Mouse (Mus musculus) ZHBTc4 (cell line): ENCODE measurements around the gene Ufsp2.

Experiments
- DNase-seq: peaks from one replicate; pipeline ENCODE4 v3.0.0-alpha.2; 2011; ENCODE audit warnings: low read depth, low spot score

Ufsp2 gene

DNA sequence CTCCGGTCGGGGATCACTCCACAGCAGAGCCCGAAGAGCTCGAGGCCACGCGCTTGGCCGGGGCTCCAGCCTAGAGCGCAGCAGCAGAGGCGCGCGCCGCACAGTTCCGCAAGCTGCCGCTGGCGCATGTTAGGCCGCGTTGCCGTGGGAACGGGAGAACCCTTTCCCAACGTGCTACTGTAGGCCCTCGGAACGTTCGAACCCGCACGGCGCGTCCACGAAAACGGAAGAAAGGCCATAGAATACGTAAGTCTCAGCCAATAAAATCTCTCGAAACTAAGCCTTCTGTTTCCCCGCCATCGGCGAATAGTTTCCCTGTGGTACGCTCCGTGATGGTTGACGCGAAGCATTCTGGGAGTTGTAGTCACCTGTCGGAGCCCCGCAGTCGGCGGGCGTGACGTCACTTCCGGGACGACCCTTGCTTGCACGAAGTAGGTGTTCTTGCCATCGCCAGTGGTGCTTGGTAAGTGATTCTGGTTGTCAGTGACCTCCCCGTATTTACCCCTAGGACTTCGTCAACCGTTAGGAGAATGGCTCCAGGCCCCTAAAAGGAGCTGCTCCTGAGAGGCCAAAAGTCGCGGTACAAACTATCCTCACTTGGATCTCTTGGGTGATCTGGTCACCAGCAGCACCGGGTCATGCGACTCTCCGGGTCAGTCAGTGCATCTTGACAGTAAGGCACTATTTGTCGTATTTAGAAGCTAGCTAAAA, at the start of gene Ufsp2, which contains the start of gene 1700029J07Rik:
Gene Ufsp2 (plus strand): TSS at position 403 of the 711 bp plus-strand sequence.
Gene 1700029J07Rik (minus strand): TSS at position 127 of the 711 bp plus-strand sequence.
- DNase-seq, result peak; percentile 95

DNA sequence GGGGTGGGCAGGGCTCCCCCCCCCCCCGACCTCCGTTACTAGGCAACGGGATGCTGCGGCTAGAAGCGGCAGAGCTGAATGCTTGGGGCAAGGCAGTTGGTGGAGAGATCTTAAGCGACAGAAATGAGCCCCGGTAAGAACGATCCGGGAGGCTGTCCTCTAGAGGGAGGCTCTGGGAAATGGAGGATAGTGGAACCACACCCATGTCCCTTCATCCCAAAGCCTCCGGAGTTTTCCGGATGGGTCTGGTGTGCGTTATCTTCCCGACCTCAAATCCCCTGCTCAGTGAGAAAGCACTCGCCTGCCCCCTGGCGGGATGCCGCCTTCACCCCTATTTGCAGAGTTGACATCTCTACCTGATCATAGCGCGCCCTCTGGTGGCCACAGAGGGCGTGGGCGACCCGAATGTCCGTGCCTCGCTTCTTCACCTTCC, 40.7 kb upstream of the Ufsp2 start, which contains the start of gene Ccdc110:
Gene Ccdc110 (plus strand): TSS at position 38 of the 433 bp plus-strand sequence.
- DNase-seq, result peak; percentile 95

- no peak for DNase-seq
Observed at GRCm38 (mm10) chr8:45936986-45937385, 38.3 kb upstream of the Ufsp2 start.

DNA sequence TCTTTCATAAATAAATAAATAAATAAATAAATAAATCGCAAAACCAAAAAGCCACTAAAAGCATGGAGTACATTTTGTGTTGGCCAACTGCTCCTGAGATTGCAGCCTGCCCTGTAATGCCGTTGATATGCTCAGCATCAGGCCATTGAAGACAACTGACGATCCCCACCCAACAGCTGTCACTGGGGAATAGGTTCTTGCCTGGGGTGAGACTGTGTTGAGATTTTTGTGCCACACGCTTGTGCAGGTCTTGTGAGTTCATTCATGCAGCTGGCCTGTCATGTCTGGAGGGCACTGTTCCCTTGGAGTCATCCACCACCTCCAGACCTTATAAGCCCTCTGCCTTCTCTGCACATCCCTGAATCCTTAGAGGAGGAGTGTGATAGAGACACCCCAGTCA, 29.0 kb upstream of the Ufsp2 start:
- no peak for DNase-seq

DNA sequence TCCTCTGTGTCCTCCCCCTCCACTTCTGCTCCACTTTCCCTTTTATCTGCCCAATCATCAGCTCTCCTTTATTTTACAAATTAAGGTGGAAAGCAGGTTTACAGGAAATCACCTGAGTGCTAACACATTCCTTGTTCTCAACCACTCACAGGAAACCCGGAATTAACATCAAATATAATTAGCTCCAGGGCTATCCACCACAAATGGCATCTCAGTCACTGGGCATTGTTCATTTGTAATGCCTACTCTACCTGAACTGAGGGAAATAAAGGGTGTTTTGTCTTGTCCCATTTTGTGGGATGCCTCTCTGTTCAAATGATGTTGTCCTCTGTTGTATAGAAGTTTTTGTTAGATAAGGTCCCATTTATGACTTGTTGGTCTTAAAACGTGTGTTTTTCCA, 24.7 kb upstream of the Ufsp2 start:
- DNase-seq, result peak; percentile 60

DNA sequence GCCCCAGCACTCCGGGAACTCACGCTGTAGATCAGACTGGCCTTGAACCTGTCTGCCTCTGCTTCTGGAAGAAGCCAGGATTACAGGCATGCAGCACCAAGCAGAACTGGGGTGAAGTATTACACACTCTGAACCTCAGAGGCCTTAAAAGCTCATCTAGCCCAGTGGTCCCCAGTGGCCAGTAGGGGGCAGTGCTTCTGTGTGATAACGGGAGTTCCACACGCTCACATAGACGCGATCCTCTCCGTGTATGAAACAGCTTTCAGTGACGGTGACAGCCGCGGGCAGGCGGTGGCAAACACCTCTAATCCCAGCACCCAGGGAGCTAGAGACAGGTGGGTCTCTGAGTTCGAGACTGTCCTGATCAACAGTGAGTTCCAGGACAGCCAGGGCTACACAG, 4.4 kb upstream of the Ufsp2 start:
- DNase-seq, result peak; percentile 67

GRCm38 (mm10) chr8:45973988-45974505, 1.3 kb upstream of the Ufsp2 start:
- no peak for DNase-seq

DNA sequence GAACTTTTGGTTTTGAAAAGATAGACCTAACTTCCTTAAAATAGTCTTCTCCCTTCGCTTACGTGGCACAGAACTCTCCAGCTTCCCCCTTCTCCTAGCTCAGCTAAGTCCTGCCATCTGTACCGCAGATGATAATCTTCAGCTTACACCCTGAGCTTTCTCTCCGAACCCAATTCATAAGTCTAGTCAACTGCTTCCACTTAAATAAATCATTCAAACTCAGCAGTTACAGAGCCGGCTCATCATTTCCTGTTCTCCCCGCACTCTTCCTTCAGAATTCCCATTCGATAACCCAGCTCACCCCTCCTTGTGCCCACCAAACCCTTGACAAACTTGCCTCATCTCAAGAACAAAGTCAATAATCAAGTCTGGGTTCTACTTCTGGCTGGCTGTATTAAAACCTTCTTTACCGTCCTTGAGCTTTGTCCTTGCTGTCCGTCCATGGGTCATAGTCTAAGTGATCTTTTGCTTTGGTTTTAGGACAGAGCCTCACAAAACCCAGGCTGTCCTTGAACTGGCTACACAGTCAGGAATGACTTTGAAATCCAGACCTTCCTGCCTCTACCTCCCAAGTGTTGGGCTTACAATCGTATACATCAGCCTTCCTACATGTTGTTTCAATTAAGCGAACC, 625 bp downstream of the Ufsp2 start:
- no peak for DNase-seq

DNA sequence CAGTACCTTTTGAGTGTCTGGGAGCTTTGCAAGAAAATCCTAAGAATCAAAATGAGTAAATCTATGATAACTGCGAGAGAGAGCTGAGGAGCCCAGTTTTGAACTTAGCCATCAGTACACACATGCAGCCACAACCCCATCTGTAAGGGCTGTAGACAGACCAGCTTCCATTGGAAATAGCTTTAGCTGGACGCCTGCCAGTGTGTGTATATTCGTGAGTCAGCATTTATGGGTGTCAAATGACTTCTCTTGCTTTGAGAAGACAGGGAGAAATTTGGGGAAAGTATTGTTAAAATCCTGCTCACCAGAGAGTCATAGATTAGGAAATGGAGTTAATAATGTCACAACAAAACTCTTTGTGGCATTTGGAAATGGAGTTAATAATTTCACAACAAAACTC, 11.3 kb downstream of the Ufsp2 start:
- no peak for DNase-seq

DNA sequence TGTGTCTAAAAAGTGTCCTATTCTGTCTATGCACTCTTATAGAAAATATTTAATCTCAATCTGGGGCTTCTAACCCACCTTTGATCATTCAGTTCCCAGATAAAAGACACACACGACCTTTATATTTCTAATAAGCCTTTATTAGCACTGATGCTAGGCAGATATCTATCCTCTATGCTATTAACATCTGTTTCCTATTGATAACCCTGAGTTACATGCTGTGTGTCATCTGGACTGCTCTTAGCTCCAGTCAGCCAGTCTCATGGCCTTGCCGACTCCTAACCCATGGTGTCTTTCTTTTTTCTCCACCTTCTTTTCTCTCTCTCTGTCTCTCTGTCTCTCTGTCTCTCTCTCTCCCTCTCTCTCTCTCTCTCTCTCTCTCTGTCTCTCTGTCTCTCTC, 12.9 kb downstream of the Ufsp2 start:
- no peak for DNase-seq

GRCm38 (mm10) chr8:45990631-45991310, 15.4 kb downstream of the Ufsp2 start:
- no peak for DNase-seq

GRCm38 (mm10) chr8:45994111-45994510, 18.8 kb downstream of the Ufsp2 start:
- peak; percentile 72 for DNase-seq

- no peak for DNase-seq
Observed at GRCm38 (mm10) chr8:45995576-45995975, 20.2 kb downstream of the Ufsp2 start.

DNA sequence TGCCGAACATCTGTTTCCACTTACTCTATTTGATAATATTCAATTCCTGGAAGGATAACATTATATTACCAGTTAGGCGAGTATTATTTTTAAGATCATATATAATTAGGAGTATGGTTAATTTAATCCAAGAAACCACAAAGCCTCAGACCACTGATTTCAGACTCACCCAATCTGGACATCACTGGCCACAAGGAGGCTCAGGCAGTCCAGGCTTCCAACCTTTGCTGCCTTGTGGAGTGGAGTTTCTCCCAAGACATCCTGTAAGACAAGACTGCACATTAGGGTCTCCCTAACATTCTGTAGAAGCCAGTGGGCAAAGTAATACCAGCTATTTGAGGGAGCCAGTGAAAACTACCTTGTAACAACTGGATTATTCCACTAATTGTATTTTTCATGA, 22.9 kb downstream of the Ufsp2 start:
- DNase-seq, result no peak

DNA sequence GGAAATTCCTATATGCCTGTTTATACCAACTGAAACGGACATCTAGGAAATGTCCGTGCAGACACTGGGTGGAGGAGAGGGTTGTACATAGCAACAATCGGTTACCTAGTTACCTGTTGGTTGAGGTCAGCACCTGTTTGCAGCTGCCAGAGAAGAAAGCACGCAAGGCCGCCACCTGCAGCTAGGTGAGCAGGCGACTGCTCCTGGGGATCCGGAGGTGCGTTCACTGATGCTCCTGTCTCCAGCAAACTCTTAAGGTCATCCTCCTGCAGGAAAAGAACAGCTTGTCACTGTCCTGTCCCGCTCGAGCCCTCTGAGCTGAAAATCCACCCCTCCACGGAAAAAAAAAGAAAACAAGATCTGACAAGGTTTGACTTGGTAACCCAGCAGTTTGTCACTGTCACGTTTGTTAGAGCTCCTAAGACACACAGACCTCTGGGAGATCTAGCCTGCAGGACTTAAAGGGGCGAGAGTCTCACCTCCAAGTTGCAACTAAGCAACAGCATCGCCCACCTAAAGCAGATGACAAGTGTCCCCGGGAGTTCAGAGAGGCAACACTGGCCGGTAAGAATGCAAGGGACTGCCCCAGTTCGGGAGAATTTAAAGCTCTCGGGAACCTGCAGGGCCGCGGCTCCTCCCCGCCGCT, 23.9 kb downstream of the Ufsp2 start, which contains the start of gene Lrp2bp:
Gene Lrp2bp (plus strand): TSS at position 166 of the 646 bp plus-strand sequence.
- peak; percentile 36 for DNase-seq

- DNase-seq, result peak; percentile 99
Observed at GRCm38 (mm10) chr8:45999784-46000705, 24.7 kb downstream of the Ufsp2 start.

GRCm38 (mm10) chr8:46005596-46005995, 30.3 kb downstream of the Ufsp2 start, which contains the start of gene Ankrd37:
Gene Ankrd37 (minus strand): TSS chr8:46005707.
- DNase-seq, result no peak

- no peak for DNase-seq
Observed at GRCm38 (mm10) chr8:46007050-46007672, 31.8 kb downstream of the Ufsp2 start.

- DNase-seq, result no peak
Observed at GRCm38 (mm10) chr8:46010306-46010705, 35.0 kb downstream of the Ufsp2 start.
